Mouse (Mus musculus) thymus, postnatal 36 days (tissue): Measurements from ENCODE around the gene Cdc42ep1.

Source experiments
- DNase-seq, 2 experiments: peaks; one replicate each; pipeline ENCODE4 v3.0.0; 2022; ENCODE audit warnings: mixed read lengths in 2 of 2

Cdc42ep1 gene

GRCm38 (mm10) chr15:78850059-78850824, 7.8 kb downstream of the Cdc42ep1 start:
- no peak for DNase-seq

DNA sequence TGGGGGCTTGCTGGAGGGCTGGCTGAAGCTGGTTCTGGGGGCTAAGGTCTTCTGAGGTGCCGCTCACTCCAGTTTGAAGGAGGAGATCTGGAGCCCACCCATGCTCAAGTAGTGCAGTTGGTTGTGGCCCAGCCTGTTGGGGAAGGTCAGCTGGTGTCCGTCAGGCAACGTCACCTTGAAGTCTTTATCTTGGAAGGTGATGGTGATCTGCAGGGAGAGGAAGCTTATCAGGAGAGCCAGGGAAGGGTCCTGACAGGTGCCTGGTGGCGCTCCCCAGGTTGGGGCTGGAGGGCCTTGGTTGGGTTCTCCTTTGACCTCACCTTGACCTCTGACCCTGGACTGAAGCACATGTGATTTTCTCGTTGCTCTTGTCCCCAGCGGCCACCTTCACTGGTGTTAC, 8.5 kb downstream of the Cdc42ep1 start:
- DNase-seq: no peak

DNA sequence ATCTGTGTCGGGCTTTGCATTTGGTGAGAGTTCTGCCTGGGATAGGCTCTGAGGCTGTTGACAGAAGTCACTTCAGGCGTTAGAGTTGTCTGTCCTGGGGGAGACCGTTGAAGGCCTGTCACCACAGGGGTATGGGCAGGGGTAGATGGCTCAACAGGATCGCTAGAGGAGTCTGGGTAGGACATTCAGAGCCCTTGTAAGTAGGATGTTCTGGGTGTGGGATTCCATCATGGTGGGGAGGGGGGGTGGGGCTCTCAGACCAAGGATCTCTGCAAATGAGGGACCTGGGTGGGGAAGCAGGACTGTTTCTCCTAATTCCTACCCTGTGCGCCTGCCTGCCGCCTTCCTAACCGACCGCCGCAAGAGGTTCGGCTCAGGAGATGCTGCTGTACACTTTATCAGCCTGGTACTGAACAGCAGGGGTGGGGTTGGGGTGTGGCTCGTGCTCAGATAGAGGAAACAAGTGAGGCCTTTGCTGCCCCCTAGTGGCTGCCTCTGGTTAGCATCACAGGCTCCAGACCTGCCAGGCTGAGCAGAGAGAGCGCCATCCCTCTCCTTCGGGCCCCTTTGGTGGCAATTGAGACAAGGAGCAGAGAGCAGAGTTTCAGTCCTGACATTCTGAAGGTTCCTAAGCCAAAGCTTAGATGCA, 9.2 kb downstream of the Cdc42ep1 start:
- peak; percentile 85 to 89 for DNase-seq

GRCm38 (mm10) chr15:78855303-78855965, 13.0 kb downstream of the Cdc42ep1 start, which contains the start of gene Lgals2:
Gene Lgals2, minus strand, starts transcription at chr15:78855529.
- DNase-seq: no peak

DNA sequence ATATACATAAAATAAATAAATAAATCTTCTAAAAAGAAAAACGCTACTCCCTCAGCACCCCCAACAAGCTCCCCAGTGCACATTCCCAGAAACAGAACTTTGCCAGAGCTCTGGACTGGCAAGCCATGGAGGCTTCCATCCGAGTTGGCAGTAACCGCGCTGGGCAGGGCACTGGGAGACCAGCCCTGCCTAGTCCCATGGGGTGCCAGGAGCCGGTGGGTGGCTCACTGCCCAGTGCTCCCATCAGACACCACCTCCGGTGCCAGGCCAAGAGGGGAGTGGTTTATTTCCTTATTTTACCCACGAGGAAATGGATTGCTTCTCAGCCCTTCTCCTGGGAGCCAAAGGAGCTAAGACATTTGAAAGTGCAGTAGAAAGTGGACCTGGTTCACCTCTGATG, 14.6 kb downstream of the Cdc42ep1 start:
- DNase-seq: no peak

GRCm38 (mm10) chr15:78859311-78859710, 16.9 kb downstream of the Cdc42ep1 start:
- no peak for DNase-seq

- peak; percentile 31 to 46 for DNase-seq
These were observed 17.3 kb downstream of the Cdc42ep1 start for GRCm38 (mm10) chr15:78859714-78860113.

DNA sequence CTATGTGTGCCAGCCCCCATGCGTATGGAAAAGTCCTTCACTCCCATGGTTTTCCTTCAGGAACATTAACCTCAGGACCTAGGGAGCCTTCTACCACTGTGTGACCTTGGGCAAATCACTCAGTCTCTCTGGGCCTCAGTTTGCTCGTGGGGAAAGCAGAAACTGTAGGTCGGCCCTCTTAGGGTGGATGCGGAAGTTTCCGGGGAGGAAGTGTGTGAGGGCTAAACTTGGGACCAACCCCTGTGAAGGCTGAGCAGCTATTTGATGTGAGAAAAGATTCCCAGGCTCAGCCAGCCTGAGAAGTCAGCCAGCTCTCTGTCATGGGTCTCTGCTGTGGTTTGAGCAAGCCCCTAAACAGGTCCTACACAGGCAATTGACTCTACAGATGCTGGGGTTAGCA, 19.9 kb downstream of the Cdc42ep1 start:
- DNase-seq: no peak

DNA sequence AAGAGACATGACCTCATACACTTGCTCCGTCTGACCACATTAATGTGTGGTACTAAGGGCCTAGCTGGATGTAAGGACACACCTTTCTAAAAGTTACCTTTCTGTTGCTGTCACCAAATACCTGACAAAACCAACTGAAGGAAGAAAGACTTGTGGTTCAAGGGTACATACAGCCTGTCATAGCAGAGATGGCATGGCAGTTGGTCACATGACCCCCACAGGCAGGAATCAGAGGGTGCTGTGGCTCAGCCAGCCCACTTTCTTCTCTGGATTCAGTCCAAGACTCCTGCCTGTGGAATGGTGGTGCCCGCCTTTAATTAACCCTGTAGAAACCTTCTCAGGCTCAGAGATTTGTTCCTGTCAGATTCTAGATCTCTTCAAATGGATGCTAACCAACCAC, 20.7 kb downstream of the Cdc42ep1 start:
- DNase-seq: no peak

DNA sequence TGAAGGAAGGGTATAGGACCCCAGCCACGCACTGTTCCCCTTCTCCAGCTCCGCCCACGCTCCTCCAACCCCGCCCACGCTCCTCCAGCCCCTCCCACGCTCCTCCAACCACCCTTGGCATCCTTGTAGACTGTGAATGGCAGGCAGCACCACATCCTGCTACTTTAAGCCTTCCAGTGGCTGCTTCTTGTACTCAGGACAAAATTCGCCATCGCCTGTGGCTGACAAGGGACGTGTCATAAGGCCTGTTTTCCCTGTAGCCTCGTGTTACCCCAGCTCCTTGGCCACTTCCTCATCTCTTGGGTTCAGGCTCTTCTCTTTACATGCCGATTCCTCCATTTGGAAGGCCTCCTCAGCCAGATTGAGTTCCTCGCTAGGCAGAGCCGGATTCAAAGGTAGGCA, 21.4 kb downstream of the Cdc42ep1 start:
- DNase-seq: peak; percentile 37 to 55

DNA sequence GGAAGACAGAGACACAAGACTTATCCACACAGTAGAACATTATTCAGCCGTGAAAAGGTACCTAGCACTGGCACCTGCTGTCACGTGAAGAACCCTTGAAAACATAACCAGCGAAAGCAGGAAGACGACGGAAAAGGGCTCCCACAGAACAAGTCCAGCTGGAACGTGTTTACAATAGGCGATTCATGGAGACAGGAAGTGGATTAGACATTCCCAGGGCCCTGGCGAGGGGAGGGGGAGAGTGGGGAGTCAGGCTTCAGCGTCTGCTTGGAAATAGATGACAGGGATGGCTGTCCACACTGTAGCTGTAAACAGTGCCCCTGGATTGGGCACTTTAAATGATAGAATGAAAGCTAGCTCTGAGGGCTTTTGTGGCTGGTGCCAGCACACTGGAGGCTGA, 26.0 kb downstream of the Cdc42ep1 start:
- DNase-seq: no peak

DNA sequence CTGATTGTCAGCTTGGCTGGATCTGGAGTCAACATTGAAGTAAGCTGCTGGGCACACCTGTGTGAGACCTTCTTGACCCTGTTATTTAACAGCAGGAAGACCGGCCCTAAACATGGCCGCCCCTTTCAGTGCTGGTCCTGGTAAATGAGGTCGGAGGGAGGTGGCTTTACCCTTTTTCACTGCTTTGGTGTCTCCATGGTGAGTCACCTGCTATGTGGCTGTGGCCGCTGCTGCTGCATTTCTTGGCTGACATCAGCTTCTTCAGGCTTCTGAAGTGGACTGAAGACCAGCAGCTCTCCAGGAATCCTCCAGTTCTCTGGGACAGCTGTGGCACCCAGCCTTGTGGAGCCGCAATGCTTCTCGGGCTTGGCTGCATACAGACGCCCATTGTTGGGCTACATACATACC, 26.4 kb downstream of the Cdc42ep1 start:
- DNase-seq: no peak

GRCm38 (mm10) chr15:78869775-78870174, 27.4 kb downstream of the Cdc42ep1 start:
- DNase-seq: peak in 1 of 2 experiments; percentile 24

DNA sequence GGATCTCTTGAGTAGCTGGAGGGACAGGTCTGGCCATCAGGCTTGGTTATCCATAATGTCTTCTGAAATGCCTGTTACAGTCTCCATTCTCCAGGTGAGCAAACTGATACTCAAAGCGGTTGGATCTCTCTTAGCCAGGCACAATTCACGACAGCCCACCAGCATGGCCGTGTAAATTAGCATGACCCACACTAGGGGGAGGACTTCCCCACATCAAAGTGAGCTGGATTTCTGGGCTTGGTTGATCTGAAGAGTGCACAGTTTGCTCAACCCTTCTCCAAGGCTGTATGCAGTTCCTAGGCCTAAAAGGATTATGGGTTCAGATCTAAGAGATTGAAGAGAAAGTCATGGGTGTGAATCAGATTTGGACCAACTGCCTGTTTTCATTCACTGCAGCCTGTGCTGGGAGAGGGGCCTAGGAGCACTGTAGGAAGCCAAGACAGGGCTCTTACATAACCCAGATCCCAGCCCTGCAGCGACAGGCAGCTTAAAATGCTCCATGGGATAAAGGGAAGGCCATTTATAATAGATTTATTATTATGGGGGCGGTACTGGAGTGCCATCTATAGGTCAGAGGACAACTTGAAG, 29.7 kb downstream of the Cdc42ep1 start:
- DNase-seq: no peak

DNA sequence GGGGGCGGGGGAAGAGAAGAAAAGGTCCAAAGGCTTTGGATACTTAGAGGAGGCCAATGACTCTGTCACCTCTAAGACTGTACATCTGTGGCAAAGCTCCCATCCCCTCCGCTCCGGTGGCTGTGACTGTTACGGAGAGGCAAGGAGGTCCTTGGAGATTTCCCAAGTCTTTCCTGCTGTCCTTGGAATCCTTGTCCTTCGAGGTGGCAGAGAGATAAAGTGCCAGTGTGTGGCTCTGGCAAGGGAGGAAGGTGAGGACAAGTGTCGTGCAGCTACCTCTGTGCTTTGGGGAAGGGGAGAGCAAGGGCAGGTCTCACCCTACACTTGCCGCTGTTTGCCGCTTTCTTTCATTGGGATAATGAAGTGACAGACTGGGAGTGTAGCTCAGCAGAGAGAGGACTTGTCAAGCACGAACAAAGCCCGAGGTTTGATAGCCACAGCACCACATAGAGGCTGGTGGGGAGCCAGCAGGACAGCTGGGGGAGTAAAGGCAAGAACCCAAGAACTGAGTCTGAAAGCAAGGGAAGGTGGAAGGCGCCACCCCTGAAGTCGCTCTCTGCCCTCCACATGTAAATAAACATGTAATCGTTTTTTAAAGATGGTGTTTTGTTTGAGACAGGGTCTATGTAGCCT, 31.5 kb downstream of the Cdc42ep1 start:
- no peak for DNase-seq

DNA sequence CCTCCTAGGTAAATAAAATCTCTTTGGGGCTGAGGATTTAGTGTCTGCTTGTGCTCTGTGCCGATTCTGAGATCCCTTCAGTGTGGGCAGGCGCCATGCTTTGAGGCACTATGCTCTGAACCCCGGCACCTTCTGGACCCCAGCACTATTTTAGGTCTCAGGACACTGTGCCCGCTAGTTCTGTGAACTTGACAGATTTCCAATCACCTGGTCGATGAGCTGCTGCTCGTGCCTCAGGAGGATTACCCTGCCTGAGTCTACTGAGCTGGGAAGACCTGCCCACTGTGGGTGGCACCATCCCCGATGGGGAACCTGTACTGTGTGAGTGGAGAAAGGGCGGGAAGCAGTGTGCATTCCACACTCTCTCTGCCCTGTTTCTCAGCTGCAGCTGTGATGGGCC, 32.6 kb downstream of the Cdc42ep1 start:
- no peak for DNase-seq

- DNase-seq: no peak
These were observed 33.1 kb downstream of the Cdc42ep1 start for GRCm38 (mm10) chr15:78875537-78875936.

- DNase-seq: peak; percentile 70 to 74
These were observed 33.9 kb downstream of the Cdc42ep1 start for GRCm38 (mm10) chr15:78876258-78876696.

DNA sequence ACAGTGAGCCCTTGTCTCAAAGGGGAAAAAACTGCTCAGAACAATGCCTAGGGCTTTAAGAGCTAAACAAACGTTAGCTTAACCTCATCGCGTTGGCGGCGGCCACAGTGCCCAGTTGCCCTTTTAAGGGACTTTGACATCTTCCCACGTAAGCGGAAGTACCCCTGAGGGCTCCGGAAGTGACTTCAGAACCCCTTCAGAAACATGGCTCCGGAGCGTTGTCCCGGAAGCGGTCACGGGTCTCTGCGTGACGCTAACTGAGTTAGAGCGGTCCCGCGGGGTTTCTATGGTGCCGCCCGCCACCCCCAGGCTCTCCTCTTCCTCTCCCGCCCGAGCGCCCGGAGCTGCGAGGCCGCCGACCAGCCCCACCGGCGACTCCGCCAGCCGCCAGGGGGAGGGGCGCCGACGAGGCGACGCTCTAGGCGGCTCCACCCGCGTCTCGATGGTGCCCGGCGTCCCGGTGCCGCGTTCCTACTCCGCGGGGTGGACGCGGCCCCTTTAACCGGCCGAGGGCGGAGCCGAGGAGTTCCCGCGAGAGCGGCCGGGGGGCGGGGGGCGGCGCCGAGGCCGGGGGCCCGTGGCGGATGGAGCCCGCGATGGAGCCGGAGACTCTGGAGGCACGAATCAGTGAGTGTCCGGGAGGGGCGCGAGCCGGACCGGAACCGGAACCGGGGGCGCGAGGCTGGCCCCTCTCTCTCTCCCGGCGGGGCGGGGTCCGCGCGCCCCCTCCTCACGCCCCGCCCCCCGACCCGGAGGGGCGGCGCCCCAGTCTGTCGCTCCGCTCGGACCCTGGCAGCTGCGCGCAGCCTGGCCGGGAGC, 34.8 kb downstream of the Cdc42ep1 start, which contains the start of gene Gga1:
Gga1 (plus strand) TSS at position 200 of the 819 bp plus-strand sequence.
- peak; percentile 90 to 91 for DNase-seq

GRCm38 (mm10) chr15:78877810-78878390, 35.5 kb downstream of the Cdc42ep1 start:
- no peak for DNase-seq

DNA sequence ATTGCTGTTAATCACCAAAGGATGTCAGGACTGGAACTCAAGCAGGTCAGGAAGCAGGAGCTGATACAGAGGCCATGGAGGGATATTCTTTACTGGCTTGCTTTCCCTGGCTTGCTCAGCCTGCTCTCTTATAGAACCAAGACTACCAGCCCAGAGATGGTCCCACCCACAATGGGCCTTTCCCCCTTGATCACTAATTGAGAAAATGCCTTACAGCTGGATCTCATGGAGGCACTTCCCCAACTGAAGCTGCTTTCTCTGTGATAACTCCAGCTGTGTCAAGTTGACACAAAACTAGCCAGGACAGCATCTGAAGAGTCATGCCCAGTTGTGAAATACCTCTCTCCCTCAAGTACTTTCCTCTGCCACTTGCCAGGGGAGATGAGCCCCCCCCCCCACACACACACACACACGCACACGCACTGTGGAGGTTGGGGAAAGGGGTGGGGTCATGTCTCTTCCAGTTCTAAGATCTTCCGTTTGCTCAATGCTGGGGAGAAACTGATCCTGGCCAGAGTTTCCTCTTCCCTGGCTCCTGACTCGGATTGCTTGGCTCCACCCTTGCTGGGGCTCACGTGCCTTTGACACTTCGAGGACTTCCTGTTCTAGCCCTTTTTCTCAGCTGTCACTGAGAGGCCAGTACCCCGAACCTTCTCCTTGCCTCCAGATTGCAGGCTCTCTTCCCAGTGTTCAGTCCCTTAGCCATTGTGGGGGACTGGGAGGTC, 36.5 kb downstream of the Cdc42ep1 start:
- peak in 1 of 2 experiments; percentile 40 for DNase-seq
